Mouse (Mus musculus): ENCODE measurements around the gene Alox12e.
"Not testable (repeated sequence)": the region's sequence is repeated elsewhere in the genome, so short reads cannot be mapped to it uniquely, and the experiment has no call there.

Gene Alox12e

GRCm38 (mm10) chr11:70322528-70322927, at the start of gene Alox12e:
Alox12e (minus strand) TSS chr11:70322628.
- DNase-seq = no peak

- DNase-seq = not testable (repeated sequence)
Measured at GRCm38 (mm10) chr11:70368626-70369025, 46.2 kb upstream of the Alox12e start.

GRCm38 (mm10) chr11:70367701-70368100, 45.3 kb upstream of the Alox12e start:
- DNase-seq = not testable (repeated sequence)

GRCm38 (mm10) chr11:70351868-70352267, 29.4 kb upstream of the Alox12e start, which contains the start of gene Alox15:
Alox15 (minus strand) TSS chr11:70352031.
- DNase-seq = peak; percentile 12 to 13

- no peak for DNase-seq
Measured at GRCm38 (mm10) chr11:70348630-70349029, 26.2 kb upstream of the Alox12e start.

- no peak for DNase-seq
Measured at GRCm38 (mm10) chr11:70347861-70348260, 25.4 kb upstream of the Alox12e start.

- DNase-seq = no peak
Measured at GRCm38 (mm10) chr11:70345546-70345945, 23.1 kb upstream of the Alox12e start.

- no peak for DNase-seq
Measured at GRCm38 (mm10) chr11:70345061-70345460, 22.6 kb upstream of the Alox12e start.

- no peak for DNase-seq
Measured at GRCm38 (mm10) chr11:70339481-70339880, 17.1 kb upstream of the Alox12e start.

- peak; percentile 71 to 73 for DNase-seq
Measured at GRCm38 (mm10) chr11:70334477-70334876, 12.0 kb upstream of the Alox12e start.

GRCm38 (mm10) chr11:70324726-70325125, 2.3 kb upstream of the Alox12e start:
- DNase-seq = no peak

GRCm38 (mm10) chr11:70321664-70322063, 764 bp downstream of the Alox12e start:
- peak; percentile 69 to 71 for DNase-seq

GRCm38 (mm10) chr11:70319614-70320013, 2.8 kb downstream of the Alox12e start:
- DNase-seq = no peak

- DNase-seq = peak; percentile 58 to 59
Measured at GRCm38 (mm10) chr11:70313833-70314232, 8.6 kb downstream of the Alox12e start.

- peak; percentile 49 to 57 for DNase-seq
Measured at GRCm38 (mm10) chr11:70309341-70309740, 13.1 kb downstream of the Alox12e start.

- peak; percentile 19 to 40 for DNase-seq
Measured at GRCm38 (mm10) chr11:70308296-70308695, 14.1 kb downstream of the Alox12e start.

- DNase-seq = peak; percentile 46 to 48
Measured at GRCm38 (mm10) chr11:70306159-70306558, 16.3 kb downstream of the Alox12e start.

- no peak for DNase-seq
Measured at GRCm38 (mm10) chr11:70302293-70302692, 20.1 kb downstream of the Alox12e start.

GRCm38 (mm10) chr11:70297836-70298454, 24.5 kb downstream of the Alox12e start:
- peak in 1 of 2 experiments; percentile 21 for DNase-seq

GRCm38 (mm10) chr11:70297405-70297804, 25.0 kb downstream of the Alox12e start:
- no peak for DNase-seq

- no peak for DNase-seq
Measured at GRCm38 (mm10) chr11:70293881-70294280, 28.5 kb downstream of the Alox12e start.

- DNase-seq = no peak
Measured at GRCm38 (mm10) chr11:70291235-70291634, 31.2 kb downstream of the Alox12e start.

- no peak for DNase-seq
Measured at GRCm38 (mm10) chr11:70289236-70289635, 33.2 kb downstream of the Alox12e start.

- no peak for DNase-seq
Measured at GRCm38 (mm10) chr11:70288102-70288501, 34.3 kb downstream of the Alox12e start.

- no peak for DNase-seq
Measured at GRCm38 (mm10) chr11:70285686-70286085, 36.7 kb downstream of the Alox12e start.
